Mouse (Mus musculus): Measurements from ENCODE around the gene Unc45b. TPM values are rescaled to one million over a fixed set of nuclear protein-coding genes. Genes with fewer than 3 reads are reported as not detected.

Unc45b gene
- total and polyA plus RNA-seq, 3 experiments: 0.08 to 0.26 TPM; not detected in 1

DNA sequence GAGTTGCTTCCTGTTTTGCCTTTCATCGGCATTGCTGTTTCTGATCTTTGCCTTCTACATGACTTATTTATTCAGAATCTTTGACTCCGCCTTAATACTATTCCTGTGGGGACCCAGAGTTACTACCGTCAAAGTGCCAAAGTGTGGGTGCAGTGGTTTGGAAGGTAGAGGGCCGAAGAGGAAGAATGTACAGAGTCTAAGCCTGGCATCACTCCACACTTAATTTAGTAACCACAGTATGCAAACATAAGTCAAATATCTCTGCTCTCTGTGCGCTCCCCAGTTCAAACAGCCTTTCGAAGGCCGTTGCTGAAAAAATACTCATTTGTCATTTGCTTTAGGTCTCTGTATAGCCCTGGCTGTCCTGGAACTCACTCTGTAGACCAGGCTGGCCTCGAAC lies 51.9 kb downstream of the Unc45b start (continued):
- TF ChIP-seq ETS1 (conservative IDR thresholded peaks at IDR 0.05; ENCODE audit: low read depth, low read length) (no peak), EP300 (IDR thresholded peaks at IDR 0.05; ENCODE audit: low read length) (peak; percentile 50), TBP (conservative IDR thresholded peaks at IDR 0.05; ENCODE audit: low read depth, low read length) (no peak)

DNA sequence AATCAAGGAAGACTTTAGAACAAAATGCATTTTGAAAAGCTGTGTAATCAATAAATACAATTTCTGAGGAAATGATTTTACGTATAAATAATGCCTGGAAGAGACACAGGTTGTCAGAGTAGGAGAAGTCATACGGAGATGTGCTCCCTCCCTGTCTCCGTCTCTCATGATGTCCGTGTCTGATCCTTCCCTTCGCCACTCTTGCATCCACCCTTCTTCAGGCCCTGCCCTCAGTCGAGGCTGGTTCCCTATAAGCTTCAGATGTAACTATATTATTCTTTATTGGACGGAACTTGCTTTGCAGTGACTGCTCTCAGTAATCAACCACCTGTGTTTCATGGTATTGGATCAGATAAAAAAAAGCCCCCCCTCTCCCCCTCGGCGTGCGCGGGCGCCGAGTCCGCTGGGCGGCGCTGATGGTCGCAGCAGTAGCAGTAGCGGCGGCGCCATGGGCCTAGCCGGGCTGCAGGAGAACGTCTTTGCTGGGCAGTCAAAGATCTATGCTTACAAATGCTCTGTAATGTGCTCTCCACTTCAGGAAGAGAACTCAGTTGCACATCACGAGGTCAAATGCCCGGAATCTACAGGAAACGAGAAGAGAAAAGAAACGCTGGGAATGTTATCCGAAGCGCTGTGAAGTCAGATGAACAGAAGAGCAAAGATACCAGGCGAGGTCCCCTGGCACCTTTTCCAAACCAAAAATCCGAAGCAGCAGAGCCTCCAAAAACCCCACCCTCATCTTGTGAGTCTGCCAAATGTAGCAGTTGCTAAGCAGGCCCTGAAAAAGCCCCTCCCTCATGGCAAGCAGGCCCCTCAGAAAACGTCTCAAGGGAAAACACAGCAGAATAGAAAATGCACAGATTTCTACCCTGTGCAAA lies 60.6 kb downstream of the Unc45b start:
- dilution Hi-C loops (cut with MboI; ENCODE audit: extremely low pct_ligation_motif_present, extremely low pct_unique_long_range_greater_than_20kb, low sequenced_read_pairs): no loop called here
- Histone ChIP-seq H3K27ac (ENCODE audit: insufficient read depth, low read depth) (no peak overlapping the region), H3K9me3 (replicated peaks; ENCODE audit: low read length) (no peaks in the 10 kb centered on the region), H3K4me2 (ENCODE audit: insufficient read depth, low read depth, poor library complexity, severe bottlenecking) (no peak overlapping the region), H3K4me1 (ENCODE audit: control insufficient read depth in 1 of 2, insufficient read depth in 2 of 2) (peaks cover 3 to 28% of the 10 kb centered on the region in 2 experiments), H3K9ac (ENCODE audit: insufficient read depth, low read depth) (no peak overlapping the region), H3K27me3 (replicated peaks) (no peaks in the 10 kb centered on the region), H3K4me3 (replicated peaks in 1 of 3; ENCODE audit: low read depth in 2 of 3, low read length in 2 of 3, poor library complexity in 1 of 3) (no peak overlapping the region), H3K79me2 (replicated peaks; ENCODE audit: control insufficient read depth, extremely low read depth, insufficient read depth, poor library complexity, severe bottlenecking) (no peaks in the 10 kb centered on the region), H3K36me3 (replicated peaks in 1 of 2; ENCODE audit: control insufficient read depth in 1 of 2, insufficient read depth in 1 of 2, low read length in 1 of 2) (no peaks in the 10 kb centered on the region)
- DNase-seq (ENCODE audit: extremely low read depth): no peak
- TF ChIP-seq CTCF (conservative IDR thresholded peaks at IDR 0.05 in 1 of 2, IDR thresholded peaks at IDR 0.05 in 1 of 2; ENCODE audit: low read depth in 2 of 2, low read length in 2 of 2): no peak
- TF ChIP-seq BHLHE40 (IDR thresholded peaks at IDR 0.05; ENCODE audit: low read depth, low read length): no peak
- no peak for TF ChIP-seq E2F4 (IDR thresholded peaks at IDR 0.05; ENCODE audit: insufficient replicate concordance, low read depth, low read length)
- no peak for TF ChIP-seq MAZ (IDR thresholded peaks at IDR 0.05; ENCODE audit: low read depth, low read length)
- no peak for TF ChIP-seq JUN (IDR thresholded peaks at IDR 0.05; ENCODE audit: insufficient read depth, low read depth, low read length)
- TF ChIP-seq GABPA (IDR thresholded peaks at IDR 0.05; ENCODE audit: insufficient replicate concordance, low read depth, low read length): no peak
- TF ChIP-seq CHD2 (IDR thresholded peaks at IDR 0.05; ENCODE audit: low read length): no peak
- TF ChIP-seq RCOR1 (conservative IDR thresholded peaks at IDR 0.05; ENCODE audit: low read depth, low read length): no peak
- TF ChIP-seq NRF1 (IDR thresholded peaks at IDR 0.05; ENCODE audit: low read depth, low read length): no peak
- no peak for TF ChIP-seq USF2 (conservative IDR thresholded peaks at IDR 0.05; ENCODE audit: low read depth, low read length)
- TF ChIP-seq SIN3A (IDR thresholded peaks at IDR 0.05; ENCODE audit: low read length): no peak
- no peak for TF ChIP-seq MXI1 (IDR thresholded peaks at IDR 0.05; ENCODE audit: low read depth, low read length)
- no peak for TF ChIP-seq JUND (conservative IDR thresholded peaks at IDR 0.05; ENCODE audit: low read depth, low read length)
- TF ChIP-seq MAX (IDR thresholded peaks at IDR 0.05; ENCODE audit: low read length): no peak
- TF ChIP-seq ZMIZ1 (IDR thresholded peaks at IDR 0.05; ENCODE audit: low read depth, low read length): no peak
- no peak for TF ChIP-seq TCF12 (IDR thresholded peaks at IDR 0.05; ENCODE audit: low read depth, low read length)
- in situ Hi-C loops (cut with MboI; ENCODE audit: low pct_ligation_motif_present, low pct_unique_long_range_greater_than_20kb, low sequenced_read_pairs): no loop called here
